Mouse (Mus musculus) macrophage (primary cell): ENCODE data around the gene Rita1. TPM values are rescaled to one million over a fixed set of nuclear protein-coding genes. Genes with fewer than 3 reads are reported as not detected.

Experiments
- H3K27ac ChIP-seq: fragments of 350-480 bp; formaldehyde crosslinking; 2 replicates; pipeline ENCODE4 v1.9.0; 2021
- H3K36me3 ChIP-seq: fragments of 350-480 bp; formaldehyde crosslinking; 2 replicates; pipeline ENCODE4 v1.9.0; 2021; ENCODE audit errors: inconsistent target
- H3K4me3 ChIP-seq: fragments of 350-480 bp; formaldehyde crosslinking; 2 replicates; pipeline ENCODE4 v1.9.0; 2021; ENCODE audit errors: inconsistent target
- H3K79me2 ChIP-seq: fragments of 350-480 bp; formaldehyde crosslinking; 2 replicates; pipeline ENCODE4 v1.9.0; 2021; ENCODE audit errors: inconsistent target
- WGBS: methylation state at CpG from one replicate; pipeline ENCODE4 v1.1.7; 2026; ENCODE audit warnings: inconsistent platforms; ENCODE audit not compliant: missing documents; 5-methylcytosine and 5-hydroxymethylcytosine counted together
- polyA plus RNA-seq: library from polyadenylated mRNA; stranded (reverse); fragments of 250-400 nt; gene quantifications from 3 replicates; pipeline ENCODE4 v1.2.4, GENCODE M21; 2018; ENCODE audit warnings: inconsistent platforms

The Rita1 gene
- polyA plus RNA-seq, 1 experiment from 2014 or later, result 4.9 TPM

DNA sequence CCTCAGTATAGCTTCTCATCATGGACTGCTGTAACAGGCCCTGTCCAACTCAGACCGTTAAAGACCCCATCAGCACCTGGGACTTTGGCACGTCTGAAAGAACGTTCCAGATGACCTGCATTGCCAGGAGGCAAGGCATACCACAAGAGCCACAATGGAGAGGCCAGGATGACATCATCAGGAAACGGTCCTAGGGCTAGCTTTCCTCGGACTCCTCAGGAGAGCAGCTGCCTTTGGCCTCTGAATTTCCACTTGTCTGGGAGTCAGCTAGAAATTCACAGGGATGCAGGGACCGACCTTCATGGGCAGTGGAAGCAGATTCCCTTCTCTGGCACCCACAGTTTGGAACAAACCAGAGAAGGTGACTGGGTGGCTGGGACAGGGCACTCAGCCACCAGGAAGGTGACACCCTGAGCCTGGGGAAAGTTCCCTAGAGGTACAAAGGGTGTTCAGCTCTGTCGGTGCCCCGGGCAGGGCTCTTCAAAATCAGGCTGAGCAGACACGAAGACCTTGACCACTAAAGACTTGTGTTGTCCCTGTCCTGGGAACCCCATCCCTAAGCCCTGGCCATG, 45.6 kb downstream of the Rita1 start:
- Histone ChIP-seq H3K36me3 (no peaks in the 10 kb centered on the region), H3K79me2 (peaks cover 64% of the 10 kb centered on the region), H3K4me3 (no peak overlapping the region), H3K27ac (no peak overlapping the region)
- WGBS, result 76% methylated on average over 9 of the region's 9 CpGs

DNA sequence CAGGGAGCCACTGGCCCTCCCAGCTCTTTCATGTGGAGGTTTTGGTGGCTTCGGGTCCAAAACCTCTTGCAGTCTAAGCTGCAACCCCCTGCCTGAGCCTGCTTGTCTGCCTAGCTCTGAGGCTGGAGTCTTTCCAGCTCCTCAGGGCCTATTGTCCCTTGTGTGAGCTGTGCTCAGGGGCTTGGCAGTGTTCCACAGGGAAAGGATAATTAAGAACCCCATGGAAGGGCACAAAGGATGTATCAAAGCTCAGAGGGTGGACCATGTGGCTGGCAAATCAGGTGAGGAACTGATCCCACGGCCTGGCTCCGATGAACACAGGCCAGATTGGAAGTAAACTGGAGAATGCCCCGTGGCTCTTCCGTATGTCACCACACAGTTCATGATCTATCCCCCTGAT, 46.3 kb downstream of the Rita1 start:
- H3K4me3 ChIP-seq, result no peak overlapping the region
- no peaks in the 10 kb centered on the region for H3K36me3 ChIP-seq
- peaks cover 64% of the 10 kb centered on the region for H3K79me2 ChIP-seq
- no peak overlapping the region for H3K27ac ChIP-seq
- WGBS, result 100% methylated on average over 4 of the region's 5 CpGs

DNA sequence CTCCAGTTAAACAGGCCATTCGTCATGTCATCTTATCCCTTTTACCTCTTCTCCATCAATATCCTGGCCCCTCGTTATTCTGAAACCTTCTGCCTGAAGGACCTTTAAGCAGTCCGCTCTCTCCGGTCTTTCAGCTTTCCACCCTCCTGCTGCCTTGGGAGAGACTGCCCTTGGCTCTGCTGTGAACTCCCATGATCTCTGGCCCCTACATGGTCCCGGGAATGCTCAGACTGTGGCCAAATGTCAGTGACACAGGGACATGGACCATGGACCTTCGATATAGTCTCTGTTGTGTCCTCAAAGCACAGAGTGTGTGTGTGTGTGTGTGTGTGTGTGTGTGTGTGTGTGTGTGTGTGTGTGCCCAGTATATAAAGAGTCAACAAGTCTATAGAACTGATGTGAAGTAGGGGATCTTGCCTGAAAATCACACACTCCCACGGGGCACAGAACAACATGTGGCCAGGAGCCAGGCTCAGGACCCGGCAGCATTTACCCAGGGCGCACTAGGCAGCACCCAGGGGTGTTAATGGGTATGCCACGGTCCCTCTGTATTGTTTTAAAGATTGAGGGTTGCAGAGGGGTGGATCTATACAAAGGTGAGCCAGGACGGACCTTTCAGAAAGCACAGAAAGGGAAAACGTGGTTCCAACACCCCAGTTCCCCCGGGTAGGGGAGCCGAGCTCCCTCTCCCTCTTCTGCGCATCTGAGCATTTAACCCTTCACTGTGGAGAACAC, 47.1 kb downstream of the Rita1 start:
- Histone ChIP-seq H3K27ac (no peak overlapping the region), H3K79me2 (peaks cover 65% of the 10 kb centered on the region), H3K4me3 (no peak overlapping the region), H3K36me3 (no peaks in the 10 kb centered on the region)
- WGBS, result 85% methylated on average over 14 of the region's 15 CpGs

DNA sequence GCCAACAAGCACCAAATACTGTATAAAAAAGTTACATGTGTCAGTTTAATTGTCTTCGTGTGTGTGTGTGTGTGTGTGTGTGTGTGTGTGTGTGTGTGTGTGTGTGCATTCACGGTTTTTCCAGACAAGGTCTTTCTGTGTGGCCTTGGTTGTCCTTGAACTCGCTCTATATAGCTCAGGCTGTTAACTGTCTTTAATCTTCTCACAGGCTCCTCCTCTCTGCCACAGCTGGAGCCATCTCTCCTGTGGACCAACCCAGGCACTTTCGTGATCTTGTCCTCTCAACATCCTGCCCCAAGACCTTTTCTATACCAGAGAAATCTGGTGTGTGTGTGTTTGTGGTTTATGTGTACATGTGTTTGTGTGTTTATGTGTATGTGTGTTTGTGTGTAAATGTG, 48.5 kb downstream of the Rita1 start:
- 91% methylated on average over 1 of the region's 4 CpGs for WGBS
- no peaks in the 10 kb centered on the region for H3K36me3 ChIP-seq
- no peak overlapping the region for H3K4me3 ChIP-seq
- peaks cover 71% of the 10 kb centered on the region for H3K79me2 ChIP-seq
- H3K27ac ChIP-seq, result peak overlapping the region; percentile 36

DNA sequence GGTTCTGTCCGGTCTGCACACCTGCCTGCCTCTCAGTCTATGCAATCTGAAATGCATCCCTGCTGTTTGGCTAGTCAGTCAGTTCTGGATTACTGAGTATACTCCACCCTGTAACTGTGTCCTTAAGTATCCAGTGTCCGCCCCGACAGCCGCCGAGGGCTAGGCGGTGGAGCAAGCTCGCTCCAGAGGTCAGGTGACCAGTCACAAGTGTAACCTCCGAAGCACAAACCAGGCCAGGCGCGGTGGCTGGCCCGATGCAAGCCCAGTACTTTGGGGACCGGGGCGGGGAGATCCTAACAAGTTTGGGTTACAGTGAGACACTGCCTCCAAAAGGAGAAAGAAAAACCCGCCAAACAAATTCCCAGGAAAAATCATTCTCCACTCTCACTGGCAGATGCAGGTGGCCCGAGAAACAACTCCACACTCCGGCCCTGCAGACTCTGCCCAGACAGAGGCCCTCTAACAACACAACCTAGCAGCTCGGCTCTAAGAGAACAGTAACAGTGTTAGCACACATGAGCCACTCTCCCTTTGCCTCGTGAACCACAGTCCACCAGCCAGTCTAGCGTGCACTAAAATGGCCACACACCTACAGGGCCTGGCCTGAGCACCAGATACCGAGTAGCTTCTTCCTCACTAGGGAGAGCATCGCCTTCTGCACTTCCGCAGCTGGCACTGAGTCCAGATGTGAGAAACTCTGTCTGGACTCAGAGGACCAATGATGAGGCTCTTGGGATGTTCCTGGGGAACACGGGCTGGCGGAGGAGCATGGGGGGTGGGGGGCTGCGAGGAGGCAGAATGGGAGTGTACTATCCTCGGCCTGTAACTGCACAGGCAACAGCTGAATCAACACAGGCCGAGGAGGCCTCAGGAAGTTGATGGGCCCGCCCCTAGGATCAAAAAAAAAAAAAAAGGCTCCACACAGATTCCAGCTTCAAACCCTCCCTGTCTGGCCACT, 49.2 kb downstream of the Rita1 start:
- WGBS, result 68% methylated on average over 26 of the region's 28 CpGs
- Histone ChIP-seq H3K36me3 (no peaks in the 10 kb centered on the region), H3K79me2 (peaks cover 71% of the 10 kb centered on the region), H3K27ac (peak overlapping the region; percentile 36), H3K4me3 (no peak overlapping the region)

DNA sequence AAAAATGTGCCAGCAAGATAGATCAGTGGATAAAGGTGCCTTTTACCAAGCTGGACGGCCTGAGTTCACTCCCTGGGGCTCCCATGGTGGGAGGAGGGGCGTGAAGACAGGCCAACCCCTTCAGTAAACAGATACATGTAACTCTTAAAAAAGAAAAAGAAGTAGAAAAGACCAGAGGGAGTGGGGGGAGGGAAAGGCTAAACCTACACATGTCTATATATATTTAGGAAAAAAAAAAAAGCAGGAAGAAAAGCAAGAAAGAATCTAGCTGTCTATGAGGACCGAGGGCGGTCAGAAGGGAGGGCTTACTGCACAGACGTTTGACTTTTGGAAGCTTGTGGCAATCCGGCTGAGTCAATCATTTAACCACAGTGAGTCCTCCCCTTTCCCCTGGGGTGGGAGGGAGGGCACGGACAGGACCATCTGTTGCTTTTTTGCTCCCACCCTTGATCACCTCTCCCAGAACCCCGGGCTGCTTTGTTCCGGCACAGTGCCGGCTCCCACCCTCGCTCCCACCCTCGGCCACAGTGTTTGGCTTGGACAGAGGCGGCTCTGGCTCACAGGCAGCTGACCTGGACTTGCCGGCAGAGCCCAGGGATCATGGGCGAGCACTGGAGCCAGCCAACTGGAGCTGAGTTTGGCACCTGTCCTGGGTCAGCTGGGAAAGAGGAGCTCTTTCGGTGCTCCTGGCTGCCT, 51.6 kb downstream of the Rita1 start:
- peaks cover 22% of the 10 kb centered on the region for H3K36me3 ChIP-seq
- 4% methylated on average over 13 of the region's 16 CpGs for WGBS
- peak overlapping the region; percentile 73 for H3K4me3 ChIP-seq
- H3K27ac ChIP-seq, result peak overlapping the region; percentile 93
- peaks cover 65% of the 10 kb centered on the region for H3K79me2 ChIP-seq

DNA sequence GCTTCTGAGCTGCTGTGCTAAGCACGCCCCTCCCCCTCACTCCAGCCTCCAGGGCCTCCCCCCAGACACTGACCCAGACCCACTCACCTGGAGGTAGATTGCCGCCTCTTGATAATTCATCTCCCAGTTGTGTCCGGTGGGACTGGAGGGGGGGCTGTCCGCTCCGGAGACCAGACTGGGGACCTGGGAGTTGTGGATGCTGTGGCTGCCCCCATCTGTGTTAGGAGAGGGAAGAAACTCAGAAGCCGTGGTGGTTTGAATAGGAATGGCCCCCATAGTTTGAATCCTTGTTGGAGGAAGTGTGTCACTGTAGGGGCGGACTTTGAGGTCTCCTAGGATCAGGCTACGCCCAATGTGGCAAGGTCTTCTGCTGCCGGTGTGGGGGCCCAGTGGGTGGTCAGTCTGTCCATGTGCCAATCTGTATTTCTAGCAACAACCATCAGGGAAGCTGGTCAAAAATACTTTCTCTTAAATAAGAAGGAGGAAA, 52.2 kb downstream of the Rita1 start:
- peaks cover 27% of the 10 kb centered on the region for H3K36me3 ChIP-seq
- peaks cover 59% of the 10 kb centered on the region for H3K79me2 ChIP-seq
- peak overlapping the region; percentile 93 for H3K27ac ChIP-seq
- 17% methylated on average over 9 of the region's 9 CpGs for WGBS
- peak overlapping the region; percentile 73 for H3K4me3 ChIP-seq

DNA sequence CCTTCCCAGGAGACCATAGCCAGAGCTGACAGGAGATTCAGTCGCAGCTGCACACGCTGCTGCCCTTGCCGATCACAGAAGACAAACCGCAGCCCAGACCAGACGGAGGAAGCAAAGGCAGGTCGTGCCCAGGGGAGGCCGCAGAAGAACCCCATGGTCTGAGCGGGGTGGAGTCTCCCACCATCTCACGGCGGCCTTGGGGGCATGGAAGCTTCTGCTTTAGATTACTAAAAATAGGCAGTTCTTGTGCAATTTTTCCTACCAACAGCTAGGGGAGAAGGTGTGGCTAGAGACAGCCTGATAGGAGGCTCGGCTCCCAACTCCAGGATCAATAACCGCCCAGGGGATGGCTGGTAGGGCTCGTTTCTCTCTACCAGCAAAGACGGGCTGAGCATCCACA, 53.6 kb downstream of the Rita1 start:
- WGBS, result 3% methylated on average over 14 of the region's 14 CpGs

DNA sequence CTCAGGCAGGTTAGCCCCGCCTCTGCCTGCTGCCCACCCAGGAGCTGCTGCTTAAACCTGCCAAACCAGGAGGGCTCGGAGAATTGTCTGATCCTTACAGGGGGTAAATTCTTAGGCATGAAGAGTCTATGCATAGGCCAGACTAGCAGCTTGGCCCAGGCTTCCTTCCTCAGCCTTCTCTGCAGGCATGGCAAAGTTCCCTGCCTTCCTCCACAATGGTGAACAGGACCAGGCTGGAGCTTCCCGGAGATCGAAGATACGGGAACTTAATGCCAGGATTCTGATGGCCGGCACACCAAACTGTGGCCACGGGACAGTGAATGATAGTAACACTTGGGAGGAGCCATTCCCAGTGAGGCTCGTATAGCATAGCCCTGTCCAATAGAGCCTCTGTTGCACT, 54.3 kb downstream of the Rita1 start:
- WGBS, result 61% methylated on average over 8 of the region's 8 CpGs
- Histone ChIP-seq H3K4me3 (peak overlapping the region; percentile 73), H3K36me3 (peaks cover 46% of the 10 kb centered on the region), H3K79me2 (peaks cover 50% of the 10 kb centered on the region), H3K27ac (peak overlapping the region; percentile 93)

More for the DNA sequence above, 53.6 kb downstream of the Rita1 start:
- H3K27ac ChIP-seq, result peak overlapping the region; percentile 93
- H3K79me2 ChIP-seq, result peaks cover 55% of the 10 kb centered on the region
- H3K4me3 ChIP-seq, result peak overlapping the region; percentile 73
- H3K36me3 ChIP-seq, result peaks cover 39% of the 10 kb centered on the region

DNA sequence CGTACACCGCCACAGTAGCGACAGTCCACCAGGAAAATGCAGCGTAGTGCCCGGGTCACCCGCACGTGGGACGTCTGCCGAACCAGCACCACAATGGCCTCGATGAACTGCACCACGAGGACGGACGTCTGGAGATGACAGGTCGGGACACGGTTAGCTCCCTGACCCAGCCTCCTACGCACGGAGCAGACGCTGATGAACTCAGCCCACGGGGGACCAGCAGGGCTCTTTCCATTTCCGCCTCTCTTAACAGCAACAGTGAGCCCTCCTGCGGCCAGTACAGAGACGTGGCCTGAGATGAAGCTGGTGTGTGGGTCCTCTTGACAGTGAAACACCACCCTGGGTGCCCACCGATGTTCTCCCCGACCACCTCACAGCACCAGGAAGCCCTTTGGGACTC, 56.5 kb downstream of the Rita1 start:
- H3K4me3 ChIP-seq, result no peak overlapping the region
- peaks cover 40% of the 10 kb centered on the region for H3K79me2 ChIP-seq
- peaks cover 68% of the 10 kb centered on the region for H3K36me3 ChIP-seq
- 96% methylated on average over 24 of the region's 24 CpGs for WGBS
- no peak overlapping the region for H3K27ac ChIP-seq

DNA sequence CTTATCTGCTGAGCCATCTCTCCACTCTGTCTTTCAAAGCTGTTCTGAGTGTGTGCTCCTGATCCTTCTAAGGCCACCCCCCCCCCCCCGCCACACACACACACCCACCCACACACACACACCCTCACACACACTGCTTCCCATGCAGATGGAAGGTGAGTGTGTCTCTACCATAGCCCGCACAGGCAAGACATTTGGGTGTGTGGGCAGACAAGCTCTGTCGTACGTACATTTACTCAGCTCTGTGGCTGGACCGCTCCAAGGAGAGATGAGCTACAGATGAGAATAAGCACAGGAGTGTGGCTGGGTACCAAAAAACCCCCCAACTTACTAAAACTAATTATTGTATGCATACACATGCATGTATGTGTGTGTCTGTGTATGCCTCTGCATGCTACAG, 61.7 kb downstream of the Rita1 start:
- H3K4me3 ChIP-seq, result no peak overlapping the region
- 100% methylated on average over 4 of the region's 5 CpGs for WGBS
- no peak overlapping the region for H3K27ac ChIP-seq
- no peaks in the 10 kb centered on the region for H3K79me2 ChIP-seq
- peaks cover 73% of the 10 kb centered on the region for H3K36me3 ChIP-seq

DNA sequence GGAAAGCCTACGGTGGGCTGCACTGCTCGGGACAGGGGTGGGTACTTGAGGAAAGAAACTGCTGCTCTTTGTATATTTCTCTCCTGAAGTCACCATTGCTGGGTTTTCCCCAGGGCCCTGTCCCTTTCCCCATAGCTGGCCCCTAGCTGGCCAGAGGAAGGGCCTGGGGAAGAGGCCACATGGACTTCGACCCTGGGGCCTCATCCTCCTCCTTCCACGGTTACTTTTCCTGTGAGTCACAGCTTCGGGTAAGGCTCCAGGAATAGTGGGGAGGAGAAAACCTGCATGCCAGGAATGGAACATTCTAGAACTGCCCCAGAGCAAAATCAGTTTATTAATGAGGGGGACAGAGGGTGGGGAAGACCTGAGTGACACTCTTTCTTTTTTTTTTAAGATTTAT, 62.3 kb downstream of the Rita1 start:
- H3K79me2 ChIP-seq, result no peaks in the 10 kb centered on the region
- peaks cover 69% of the 10 kb centered on the region for H3K36me3 ChIP-seq
- no peak overlapping the region for H3K27ac ChIP-seq
- H3K4me3 ChIP-seq, result no peak overlapping the region
- 81% methylated on average over 4 of the region's 5 CpGs for WGBS

DNA sequence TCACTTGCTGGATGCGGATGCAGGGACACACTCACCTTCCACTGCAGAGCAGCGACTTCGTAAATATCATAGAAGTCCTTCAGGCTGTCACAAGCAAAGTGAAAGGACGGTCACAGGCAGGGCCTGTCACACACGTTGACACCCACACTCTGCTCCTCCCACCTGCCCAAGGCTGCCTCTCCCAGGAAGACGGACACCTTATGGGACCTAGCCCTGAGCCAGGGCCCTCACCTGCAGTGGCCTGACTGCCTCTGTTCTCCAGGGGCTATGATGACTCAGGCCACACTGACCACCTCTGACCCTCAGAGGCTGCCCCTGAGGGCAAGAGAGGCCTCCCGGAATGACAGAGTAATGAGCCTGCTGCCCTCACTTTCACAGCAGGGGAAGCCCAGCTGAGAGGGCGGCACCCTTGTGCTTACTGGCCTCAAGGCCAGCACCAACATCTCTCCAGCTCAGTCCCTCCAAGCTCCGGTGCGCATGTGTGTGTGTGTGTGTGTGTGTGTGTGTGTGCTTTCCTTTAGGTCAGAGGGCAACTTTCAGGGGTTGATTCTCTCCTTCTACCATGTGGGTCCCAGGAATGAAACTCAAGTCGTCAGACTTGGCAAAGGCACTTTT, 64.0 kb downstream of the Rita1 start:
- WGBS, result 98% methylated on average over 11 of the region's 11 CpGs
- H3K27ac ChIP-seq, result no peak overlapping the region
- no peak overlapping the region for H3K4me3 ChIP-seq
- H3K79me2 ChIP-seq, result no peaks in the 10 kb centered on the region
- peaks cover 69% of the 10 kb centered on the region for H3K36me3 ChIP-seq
